Mouse (Mus musculus) forebrain, embryonic 15.5 days (tissue): ENCODE results near the gene Taf13. TPM values are rescaled to one million over a fixed set of nuclear protein-coding genes. Genes with fewer than 3 reads are reported as not detected.

Experiments
- ATAC-seq: fragments of 200-750 bp; cut with Nextera tagmentation; replicated peaks from 2 replicates; pipeline ENCODE4 v1.8.0; 2017; ENCODE audit warnings: mild to moderate bottlenecking, moderate TSS enrichment, moderate library complexity
- H3K27ac ChIP-seq: fragments of 300-500 bp; sonication (generic); replicated peaks from 2 replicates; pipeline ENCODE4 v1.5.1; 2015; ENCODE audit warnings: mild to moderate bottlenecking, inconsistent platforms
- H3K27me3 ChIP-seq: fragments of 300-500 bp; sonication (generic); 2 replicates; pipeline ENCODE4 v1.6.1; 2015; ENCODE audit warnings: inconsistent platforms
- H3K36me3 ChIP-seq: fragments of 300-500 bp; sonication (generic); 2 replicates; pipeline ENCODE4 v1.6.1; 2015; ENCODE audit warnings: mild to moderate bottlenecking, inconsistent platforms
- H3K4me1 ChIP-seq: fragments of 300-500 bp; sonication (generic); 2 replicates; pipeline ENCODE4 v1.6.1; 2015; ENCODE audit warnings: inconsistent platforms
- H3K4me2 ChIP-seq: fragments of 300-500 bp; sonication (generic); replicated peaks from 2 replicates; pipeline ENCODE4 v1.6.1; 2015; ENCODE audit warnings: mild to moderate bottlenecking, inconsistent platforms
- H3K4me3 ChIP-seq: fragments of 300-500 bp; sonication (generic); 2 replicates; pipeline ENCODE4 v1.5.1; 2015; ENCODE audit warnings: mild to moderate bottlenecking, inconsistent platforms
- H3K9ac ChIP-seq: fragments of 300-500 bp; sonication (generic); replicated peaks from 2 replicates; pipeline ENCODE4 v1.6.1; 2015; ENCODE audit warnings: mild to moderate bottlenecking, inconsistent platforms
- H3K9me3 ChIP-seq: fragments of 300-500 bp; sonication (generic); 2 replicates; pipeline ENCODE4 v1.6.1; 2016; ENCODE audit warnings: inconsistent platforms
- WGBS: fragments of 180-500 bp; shearing (Covaris S2); methylation state at CpG from one replicate; pipeline ENCODE4 v1.1.7; 2015; ENCODE audit warnings: mixed read lengths; 5-methylcytosine and 5-hydroxymethylcytosine counted together
- microRNA-seq: library from miRNA; unstranded; fragments of <30 nt; microRNA quantifications from one replicate; pipeline ENCODE4, GENCODE M21; 2016
- polyA plus RNA-seq: library from polyadenylated mRNA; unstranded; fragments of >200 nt; fragmentation: Nextera tagmentation; extraction: Ambion mirVana; gene quantifications from 2 replicates; pipeline ENCODE4 v1.2.1, GENCODE M21; 2015

The Taf13 gene
- polyA plus RNA-seq, 1 experiment from 2014 or later, result 54.4 TPM

GRCm38 (mm10) chr3:108588446-108588845, 16.9 kb downstream of the Taf13 start:
- Histone ChIP-seq H3K9me3 (no peaks in the 10 kb centered on the region), H3K9ac (no peak overlapping the region), H3K4me2 (no peak overlapping the region), H3K4me3 (no peak overlapping the region), H3K36me3 (no peaks in the 10 kb centered on the region), H3K27ac (no peak overlapping the region), H3K4me1 (peaks cover 14% of the 10 kb centered on the region), H3K27me3 (no peaks in the 10 kb centered on the region)
- ATAC-seq, result no peak
- 34% methylated on average over 2 of the region's 2 CpGs for WGBS

DNA sequence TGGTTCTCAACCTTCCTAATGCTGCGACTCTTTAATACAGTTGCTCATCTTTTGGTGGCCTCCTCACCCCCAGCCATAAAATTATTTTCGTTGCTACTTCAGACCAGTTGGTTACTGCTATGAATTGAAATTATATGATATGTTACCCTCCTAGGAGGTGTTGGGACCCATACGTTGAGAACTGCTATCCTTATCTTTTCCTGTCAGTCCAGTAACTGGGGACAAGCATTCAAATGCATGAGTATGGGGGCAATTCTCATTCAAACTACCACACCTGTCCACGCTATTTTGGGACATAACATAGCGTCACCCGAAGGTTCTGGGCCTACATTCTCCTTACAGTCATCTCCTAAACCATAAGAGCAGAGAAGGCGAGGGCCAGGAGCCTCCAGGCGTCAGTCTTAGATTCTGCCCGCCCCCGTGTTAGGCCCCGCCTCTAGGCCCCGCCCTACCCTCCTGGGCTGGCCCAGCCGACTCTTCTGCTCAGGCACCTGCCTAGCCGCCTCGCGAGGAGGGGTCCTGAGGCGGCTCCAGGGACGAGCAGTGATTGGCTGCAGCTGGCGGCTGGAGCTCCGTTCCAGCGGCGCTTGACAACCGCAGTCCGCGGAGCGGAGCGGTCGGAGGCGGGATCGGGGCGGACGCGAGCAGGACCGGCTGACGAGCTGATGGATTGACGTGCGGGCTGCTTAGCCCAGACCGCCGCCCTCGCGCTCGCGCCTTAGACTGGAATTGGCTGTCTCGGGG, 19.5 kb downstream of the Taf13 start, which contains the start of gene Wdr47:
TSS of gene Wdr47 (plus strand) at position 494 of the 744 bp plus-strand sequence.
- H3K27ac ChIP-seq, result peak within 1 kb of the TSS; percentile 97
- 6% methylated on average over 39 of the region's 44 CpGs for WGBS
- no peaks in the 10 kb centered on the region for H3K9me3 ChIP-seq
- peak within 1 kb of the TSS; percentile 99 for H3K4me3 ChIP-seq
- H3K27me3 ChIP-seq, result no peaks in the 10 kb centered on the region
- H3K4me1 ChIP-seq, result peaks cover 19% of the 10 kb centered on the region
- H3K9ac ChIP-seq, result peak within 1 kb of the TSS; percentile 99
- peak within 1 kb of the TSS; percentile 75 for H3K4me2 ChIP-seq
- peak; percentile 99 for ATAC-seq
- H3K36me3 ChIP-seq, result no peaks in the 10 kb centered on the region

GRCm38 (mm10) chr3:108591530-108592522, 20.3 kb downstream of the Taf13 start:
- H3K36me3 ChIP-seq, result no peaks in the 10 kb centered on the region
- WGBS, result under 1% methylated on average over 57 of the region's 61 CpGs

GRCm38 (mm10) chr3:108608906-108609305, 37.4 kb downstream of the Taf13 start:
- no peak overlapping the region for H3K27ac ChIP-seq

More at GRCm38 (mm10) chr3:108591530-108592522, 20.3 kb downstream of the Taf13 start:
- no peaks in the 10 kb centered on the region for H3K9me3 ChIP-seq
- peak; percentile 82 for ATAC-seq
- H3K27ac ChIP-seq, result peak overlapping the region; percentile 97
- H3K4me1 ChIP-seq, result peaks cover 19% of the 10 kb centered on the region
- peak overlapping the region; percentile 99 for H3K4me3 ChIP-seq
- peak overlapping the region; percentile 75 for H3K4me2 ChIP-seq
- no peaks in the 10 kb centered on the region for H3K27me3 ChIP-seq
- H3K9ac ChIP-seq, result peak overlapping the region; percentile 99

More at GRCm38 (mm10) chr3:108608906-108609305, 37.4 kb downstream of the Taf13 start:
- Histone ChIP-seq H3K4me3 (no peak overlapping the region), H3K36me3 (peaks cover 29% of the 10 kb centered on the region), H3K9me3 (no peaks in the 10 kb centered on the region), H3K27me3 (no peaks in the 10 kb centered on the region), H3K4me2 (no peak overlapping the region), H3K4me1 (peaks cover 3% of the 10 kb centered on the region; the same call in 1 of the 2 replicates), H3K9ac (no peak overlapping the region)
- WGBS, result 74% methylated on average over 3 of the region's 3 CpGs
- ATAC-seq, result no peak

Small RNA genes within 50 kb of the gene (microRNA-seq; reads per million reads assigned to microRNA genes)
- gene Gm22860, result not detected

Other genes with a start within 250 kb of the Taf13 start
- not detected in 2 replicates for gene Mybphl, start 206.8 kb upstream of the Taf13 start, polyA plus RNA-seq
- 35.6 and 41.5 TPM in 2 replicates for gene Psrc1, start 187.9 kb upstream of the Taf13 start, polyA plus RNA-seq
- gene Celsr2, start 156.1 kb upstream of the Taf13 start, polyA plus RNA-seq, result 49.1 and 52.8 TPM in 2 replicates
- 221 and 222 TPM in 2 replicates for gene Sars, start 126.5 kb upstream of the Taf13 start, polyA plus RNA-seq
- 1.8 and 2.4 TPM in 2 replicates for gene 1700013F07Rik, start 37.5 kb upstream of the Taf13 start, polyA plus RNA-seq
- gene 5330417C22Rik, start 35.2 kb upstream of the Taf13 start, polyA plus RNA-seq, result 9.4 and 12.9 TPM in 2 replicates
- 64.7 and 68.7 TPM in 2 replicates for gene Tmem167b, start 9.2 kb upstream of the Taf13 start, polyA plus RNA-seq
- 114 and 115 TPM in 2 replicates for gene Wdr47, start 19.6 kb downstream of the Taf13 start, polyA plus RNA-seq
- gene Clcc1, start 82.2 kb downstream of the Taf13 start, polyA plus RNA-seq, result 49.6 and 56.9 TPM in 2 replicates
- 38.6 and 43.3 TPM in 2 replicates for gene Gpsm2, start 150.6 kb downstream of the Taf13 start, polyA plus RNA-seq
- not detected in 2 replicates for gene Aknad1, start 168.0 kb downstream of the Taf13 start, polyA plus RNA-seq